Mouse (Mus musculus): ENCODE data around the gene Sucla2. TPM values are rescaled to one million over a fixed set of nuclear protein-coding genes. Genes with fewer than 3 reads are reported as not detected.

Gene Sucla2
- 100 to 1,000 TPM; 143 to 160 TPM for total RNA-seq (2021)
- long read RNA-seq, experiment 1, transcript Sucla2-203 (11 exons, 2,229 nt): major isoform, 147 of 167 reads
- long read RNA-seq, experiment 1, partial matches to known transcripts: 8 of 167 reads
- long read RNA-seq, experiment 1, other reads (novel, unspliced or antisense): 11 of 167 reads
- long read RNA-seq, experiment 2, transcript Sucla2-203 (11 exons, 2,229 nt): major isoform, 92 of 108 reads
- long read RNA-seq, experiment 2, partial matches to known transcripts: 6 of 108 reads
- long read RNA-seq, experiment 2, other reads (novel, unspliced or antisense): 9 of 108 reads

DNA sequence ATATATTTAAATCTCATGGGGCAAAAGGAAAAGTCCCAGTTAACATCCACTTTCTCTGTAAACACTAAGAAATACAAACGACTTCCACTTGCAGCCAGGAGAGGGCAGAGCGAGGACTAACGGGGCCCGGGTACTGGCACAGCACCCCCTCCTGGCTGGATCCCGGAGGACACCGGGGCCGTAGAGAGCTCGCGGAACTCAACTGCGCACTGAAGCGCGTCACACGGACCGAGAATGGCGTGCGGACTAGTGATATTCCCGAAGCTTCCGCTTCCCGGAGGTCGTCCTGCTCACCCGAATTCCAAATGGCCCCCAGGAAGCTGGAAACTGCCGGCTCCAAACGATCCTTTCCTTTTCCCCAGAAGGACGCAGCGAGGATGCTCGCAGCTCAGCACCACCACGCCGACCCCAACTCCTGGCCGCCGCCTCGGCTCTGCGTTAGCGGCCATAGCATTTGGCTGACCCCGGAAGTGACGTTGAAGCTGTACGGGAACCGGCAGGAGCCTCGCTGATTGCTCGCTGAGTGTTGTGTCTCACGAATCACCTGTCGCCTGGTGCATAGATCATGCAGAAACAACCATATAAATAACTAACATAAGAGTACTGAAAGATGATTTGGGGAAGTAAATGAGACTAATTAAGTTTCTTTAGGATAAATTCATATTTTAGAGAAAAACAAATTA, at the start of gene Sucla2:
TSS of gene Sucla2 (plus strand) at position 554 of the 683 bp plus-strand sequence.
- peak; percentile 99 for TF ChIP-seq CTCF (IDR thresholded peaks at IDR 0.05)
- peak; percentile 93 to 94 for DNase-seq (ENCODE audit: extremely low spot score in 1 of 2, low spot score in 2 of 2)
- Histone ChIP-seq H3K4me3 (peak within 1 kb of the TSS; percentile 65), H3K27ac (peak within 1 kb of the TSS; percentile 97)
- intact Hi-C loops (cut with DNase I): loop anchor here (1.0 to 5.0 kb wide), 3 partner anchors 14 to 1182 kb away; partner anchors contain the start of gene Med4

DNA sequence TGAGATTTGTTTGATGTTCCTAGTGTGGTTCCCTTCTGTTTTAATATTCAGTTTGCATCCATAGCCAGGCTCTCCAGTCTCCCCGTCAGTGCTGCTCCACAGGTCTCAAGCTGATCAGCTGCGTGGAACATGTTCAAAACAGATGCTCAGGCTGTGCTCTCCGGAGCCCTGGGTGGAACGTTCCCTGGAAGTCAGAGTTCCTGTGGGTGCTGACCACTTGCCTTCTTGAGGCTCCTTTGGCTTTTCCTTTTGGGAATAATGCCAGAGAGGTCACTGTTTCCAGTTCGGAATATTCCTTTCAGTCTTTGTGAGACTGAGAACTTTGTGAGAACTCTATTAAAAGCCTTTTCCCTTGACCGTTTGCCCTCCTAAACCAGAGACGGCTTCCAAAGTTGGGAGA, 49.6 kb upstream of the Sucla2 start:
- H3K27ac ChIP-seq: no peak overlapping the region; the same call in 1 of the 2 replicates
- DNase-seq (ENCODE audit: extremely low spot score in 1 of 2, low spot score in 2 of 2): no peak
- H3K4me3 ChIP-seq: no peak overlapping the region
- no peak for TF ChIP-seq CTCF (IDR thresholded peaks at IDR 0.05)
- intact Hi-C loops (cut with DNase I): loop anchor here (2.0 kb wide), 1 partner anchor 149 kb away; no protein-coding TSS in a partner anchor

DNA sequence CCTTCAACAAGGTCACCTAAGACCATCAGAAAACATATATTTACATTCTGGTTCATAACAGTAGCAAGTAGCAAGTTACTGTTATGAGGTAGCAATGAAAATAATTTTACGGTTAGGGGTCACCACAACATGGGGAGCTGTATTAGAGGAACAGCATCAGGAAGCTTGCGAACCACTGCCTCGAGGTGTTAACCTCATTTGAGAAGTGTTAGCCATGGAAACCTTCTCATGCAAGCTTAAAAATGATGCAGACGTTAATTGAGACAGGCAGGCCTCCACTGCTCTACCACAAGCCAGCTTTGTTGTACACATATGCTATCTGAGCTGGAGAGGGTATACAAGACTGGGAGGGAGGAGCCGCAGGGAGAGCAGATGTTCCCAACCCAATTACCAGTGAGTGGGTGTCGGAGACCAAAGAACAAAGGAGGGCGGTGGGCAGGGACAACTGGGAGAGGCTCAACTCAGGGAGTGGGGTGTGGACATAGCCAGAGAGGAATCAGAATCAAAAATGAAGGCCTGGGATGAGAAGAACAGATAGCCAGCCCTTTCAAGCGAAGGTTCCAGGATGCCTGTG, 48.7 kb upstream of the Sucla2 start:
- no peak for TF ChIP-seq CTCF (IDR thresholded peaks at IDR 0.05)
- no peak overlapping the region for H3K4me3 ChIP-seq
- no peak for DNase-seq (ENCODE audit: extremely low spot score in 1 of 2, low spot score in 2 of 2)
- intact Hi-C loops (cut with DNase I): no loop called here
- H3K27ac ChIP-seq: no peak overlapping the region

DNA sequence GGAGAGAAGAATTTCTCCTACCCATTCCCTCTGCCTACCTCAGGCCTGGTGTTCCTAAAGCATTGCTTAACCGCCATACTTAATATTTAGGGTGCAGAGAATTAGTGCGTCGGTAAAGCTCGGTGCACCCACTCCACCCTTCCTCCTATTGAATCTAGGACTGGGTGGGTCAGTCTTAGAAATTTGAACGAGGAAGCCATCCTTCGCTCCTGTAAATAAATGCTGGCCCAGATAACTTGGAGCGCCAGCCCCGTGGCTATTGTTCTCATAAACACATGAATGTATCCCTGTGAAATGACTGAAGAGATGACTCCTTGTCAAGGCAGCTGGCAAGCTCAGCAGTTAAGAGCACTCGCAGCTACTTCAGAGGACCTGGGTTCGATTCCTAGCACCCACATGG, 48.0 kb upstream of the Sucla2 start:
- DNase-seq (ENCODE audit: extremely low spot score in 1 of 2, low spot score in 2 of 2): no peak
- H3K4me3 ChIP-seq: no peak overlapping the region
- TF ChIP-seq CTCF (IDR thresholded peaks at IDR 0.05): no peak
- no peak overlapping the region for H3K27ac ChIP-seq
- intact Hi-C loops (cut with DNase I): no loop called here

DNA sequence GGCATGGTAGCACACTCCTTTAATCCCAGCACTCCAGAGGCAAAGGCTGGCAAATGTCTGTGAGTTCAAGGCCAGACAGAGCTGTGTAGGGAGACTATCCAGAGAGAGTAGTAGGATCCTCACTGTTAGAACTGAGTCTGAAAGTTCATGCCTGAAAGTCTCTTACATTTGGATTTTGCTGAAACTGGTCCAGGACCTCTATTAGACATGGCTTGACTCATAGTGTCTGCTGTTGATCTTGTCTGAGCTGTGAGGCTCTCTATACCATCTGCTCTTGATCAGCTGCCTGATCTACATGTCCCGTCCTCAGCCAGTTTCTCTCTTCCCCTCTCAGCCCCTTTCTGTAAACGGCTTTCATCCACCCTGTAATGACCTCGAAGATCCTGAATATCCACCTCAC, 46.8 kb upstream of the Sucla2 start:
- no peak overlapping the region for H3K27ac ChIP-seq
- intact Hi-C loops (cut with DNase I): no loop called here
- DNase-seq (ENCODE audit: extremely low spot score in 1 of 2, low spot score in 2 of 2): no peak
- no peak overlapping the region for H3K4me3 ChIP-seq
- no peak for TF ChIP-seq CTCF (IDR thresholded peaks at IDR 0.05)

DNA sequence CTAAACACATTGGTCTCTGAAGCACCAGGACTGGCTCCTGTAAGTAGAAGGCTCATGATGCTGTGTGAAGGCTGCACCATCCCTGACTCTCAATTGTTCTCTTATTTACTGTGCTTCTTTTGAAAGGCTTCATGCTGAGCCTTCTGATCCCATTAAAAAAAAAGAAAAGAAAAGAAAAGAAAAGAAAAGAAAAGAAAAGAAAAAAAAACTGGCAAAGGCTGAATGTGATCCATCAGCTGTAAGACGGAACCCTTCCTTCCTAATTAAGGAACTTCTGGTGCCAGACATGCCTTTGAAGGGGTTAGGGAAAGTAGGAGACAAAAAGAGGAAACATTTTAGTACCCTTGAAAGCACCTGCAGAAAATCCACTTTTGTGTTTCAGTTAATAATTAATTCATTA, 45.3 kb upstream of the Sucla2 start:
- H3K4me3 ChIP-seq: no peak overlapping the region
- no peak for DNase-seq (ENCODE audit: extremely low spot score in 1 of 2, low spot score in 2 of 2)
- TF ChIP-seq CTCF (IDR thresholded peaks at IDR 0.05): no peak
- intact Hi-C loops (cut with DNase I): no loop called here
- H3K27ac ChIP-seq: no peak overlapping the region

DNA sequence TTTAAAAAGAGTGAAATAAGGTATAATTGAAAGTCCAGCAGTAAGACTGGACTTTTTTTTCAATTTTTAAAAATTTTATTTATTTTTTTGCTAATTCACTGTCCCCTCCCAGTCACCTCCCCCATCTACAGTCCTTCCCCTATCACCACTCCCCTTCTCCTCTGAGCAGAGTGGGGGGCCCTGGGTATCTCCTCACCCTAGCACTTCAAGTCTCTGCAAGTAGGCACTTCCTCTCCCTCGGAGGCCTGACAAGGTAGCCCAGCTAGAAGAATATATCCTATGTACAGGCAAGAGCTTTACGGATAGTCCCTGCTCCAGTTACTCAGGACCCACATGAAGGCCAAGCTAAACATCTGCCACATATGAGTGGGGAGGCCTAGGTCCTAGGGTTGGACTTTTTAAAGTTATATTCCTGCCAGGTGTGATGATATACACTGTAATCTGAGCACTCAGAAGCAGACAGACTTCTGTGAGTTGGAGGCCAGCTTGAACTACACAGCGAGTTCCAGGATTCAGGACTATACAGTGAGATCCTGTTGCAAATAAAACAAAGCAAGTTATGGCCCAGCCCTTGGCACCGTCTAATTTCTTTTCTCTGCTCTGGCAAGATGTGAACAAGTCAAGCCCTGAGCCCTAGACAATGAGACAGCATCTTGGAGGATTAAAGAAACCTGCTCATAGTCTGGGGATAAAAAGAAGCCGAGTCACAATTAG, 41.4 kb upstream of the Sucla2 start:
- no peak for TF ChIP-seq CTCF (IDR thresholded peaks at IDR 0.05)
- intact Hi-C loops (cut with DNase I): no loop called here
- no peak overlapping the region for H3K4me3 ChIP-seq
- DNase-seq (ENCODE audit: extremely low spot score in 1 of 2, low spot score in 2 of 2): no peak
- no peak overlapping the region for H3K27ac ChIP-seq

DNA sequence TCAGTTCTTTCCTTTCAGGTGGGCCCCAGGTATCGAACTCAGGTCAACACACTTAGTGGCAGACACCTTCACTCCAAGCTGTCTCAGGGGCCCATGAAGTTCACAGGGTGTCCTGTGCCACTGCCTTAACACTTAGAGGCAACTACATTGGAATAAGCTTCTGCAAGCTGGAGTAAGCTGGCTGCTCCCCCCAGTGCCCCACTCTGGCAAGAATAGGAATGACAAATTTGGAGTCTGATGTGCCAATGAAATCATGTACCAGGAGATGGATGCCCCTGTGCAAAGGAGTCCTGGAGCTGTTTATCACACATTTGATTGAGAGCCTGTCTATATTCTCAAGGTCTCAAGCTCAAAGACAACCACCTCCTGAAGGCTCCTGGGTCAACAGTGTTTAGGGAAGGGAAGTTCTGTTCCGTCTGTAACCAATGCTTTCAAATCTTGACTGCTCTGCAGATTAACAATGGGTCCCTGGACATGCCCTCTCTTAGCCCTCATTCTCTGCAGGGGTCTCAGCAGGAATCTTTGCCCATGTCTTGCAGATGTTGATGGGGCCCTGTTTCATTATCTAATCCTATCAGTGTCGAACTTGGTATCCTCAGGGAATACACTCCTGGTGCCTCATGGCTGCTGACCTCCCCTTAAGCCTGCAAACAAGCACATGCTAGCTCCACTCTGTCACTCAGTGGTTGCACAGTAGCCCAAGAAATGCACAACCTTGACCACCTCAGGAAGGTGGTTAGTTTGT, 40.6 kb upstream of the Sucla2 start:
- no peak overlapping the region for H3K4me3 ChIP-seq
- peak; percentile 22 for TF ChIP-seq CTCF (IDR thresholded peaks at IDR 0.05)
- no peak overlapping the region for H3K27ac ChIP-seq
- intact Hi-C loops (cut with DNase I): no loop called here
- no peak for DNase-seq (ENCODE audit: extremely low spot score in 1 of 2, low spot score in 2 of 2)

DNA sequence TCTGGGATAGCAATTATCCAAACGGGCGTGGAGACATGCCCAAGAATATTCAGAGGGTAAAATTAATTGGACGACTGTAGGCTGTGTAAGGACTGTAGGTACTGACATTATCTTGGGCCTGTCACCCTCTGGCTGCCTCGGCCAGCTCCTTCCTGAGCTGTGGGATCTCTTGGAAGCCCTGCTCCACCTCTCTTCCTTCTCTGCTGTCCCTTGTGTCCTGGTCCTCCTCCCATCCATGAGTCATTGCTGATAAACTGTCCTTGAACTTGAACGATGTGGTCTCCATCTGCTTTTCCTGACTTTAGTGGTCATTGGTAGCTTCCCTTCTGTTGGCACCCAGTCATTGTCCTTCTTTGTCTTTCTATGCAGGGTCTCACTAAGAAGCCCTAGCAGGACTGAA, 38.5 kb upstream of the Sucla2 start:
- no peak overlapping the region for H3K4me3 ChIP-seq
- intact Hi-C loops (cut with DNase I): no loop called here
- no peak for DNase-seq (ENCODE audit: extremely low spot score in 1 of 2, low spot score in 2 of 2)

DNA sequence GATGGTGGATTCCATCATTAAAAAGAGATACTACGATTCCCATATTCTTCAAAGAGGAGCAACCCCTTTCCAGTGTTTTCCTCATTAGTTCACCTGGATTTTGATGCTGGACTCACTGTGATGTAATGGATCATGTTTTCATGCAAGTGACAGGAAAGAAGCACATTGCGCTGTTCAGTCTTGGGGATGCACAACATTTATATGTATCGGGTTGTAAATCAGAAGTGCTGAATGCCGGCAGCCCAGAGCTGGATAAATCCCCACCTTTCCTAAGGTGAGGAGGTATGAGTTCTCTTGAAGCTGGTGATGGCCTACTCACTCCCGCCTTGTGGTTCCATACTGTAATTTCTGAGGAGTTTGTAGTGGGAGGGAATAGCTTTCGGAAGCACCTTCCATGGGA, 31.8 kb upstream of the Sucla2 start:
- H3K4me3 ChIP-seq: no peak overlapping the region
- no peak overlapping the region for H3K27ac ChIP-seq
- TF ChIP-seq CTCF (IDR thresholded peaks at IDR 0.05): no peak
- intact Hi-C loops (cut with DNase I): no loop called here
- no peak for DNase-seq (ENCODE audit: extremely low spot score in 1 of 2, low spot score in 2 of 2)

More for the DNA sequence above, 38.5 kb upstream of the Sucla2 start:
- no peak for TF ChIP-seq CTCF (IDR thresholded peaks at IDR 0.05)
- H3K27ac ChIP-seq: no peak overlapping the region

DNA sequence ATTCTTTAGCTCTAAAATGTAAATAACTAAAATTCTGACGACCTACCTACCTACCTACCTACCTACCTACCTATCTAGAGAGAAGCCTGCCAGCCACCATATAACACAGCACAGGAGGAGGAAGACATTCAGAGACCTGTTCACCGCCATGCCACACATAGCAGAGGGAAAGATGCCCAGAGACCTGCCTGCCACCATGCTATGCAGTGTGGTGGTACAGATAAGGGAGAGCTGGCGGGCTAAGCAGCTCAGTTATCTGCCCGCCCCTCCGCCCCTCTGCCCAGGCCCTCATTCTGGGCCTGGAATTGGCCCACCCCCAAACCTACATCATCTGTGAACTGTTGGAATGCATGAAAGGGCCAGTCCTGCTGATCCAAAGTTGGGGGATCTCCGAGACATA, 31.0 kb upstream of the Sucla2 start:
- DNase-seq (ENCODE audit: extremely low spot score in 1 of 2, low spot score in 2 of 2): no peak
- H3K4me3 ChIP-seq: no peak overlapping the region
- TF ChIP-seq CTCF (IDR thresholded peaks at IDR 0.05): no peak
- intact Hi-C loops (cut with DNase I): no loop called here
- no peak overlapping the region for H3K27ac ChIP-seq

Data from left cerebral cortex, adult 2 months (tissue).